Mouse (Mus musculus) liver, embryonic 16.5 days (tissue): ENCODE measurements around the gene Tiam2. TPM values are rescaled to one million over a fixed set of nuclear protein-coding genes. Genes with fewer than 3 reads are reported as not detected.
A peak's percentile ranks its signal among the peaks of the same experiment; 100 is the strongest.

Source experiments
- ATAC-seq: fragments of 200-750 bp; cut with Nextera tagmentation; 2 replicates; pipeline ENCODE4 v1.8.0; 2017; ENCODE audit warnings: low read depth, mild to moderate bottlenecking, moderate number of reproducible peaks, moderate library complexity
- H3K27ac ChIP-seq: fragments of 300-500 bp; sonication (generic); 2 replicates; pipeline ENCODE4 v1.5.1; 2014; ENCODE audit warnings: mild to moderate bottlenecking, low read length
- H3K27me3 ChIP-seq: fragments of 300-500 bp; sonication (generic); 2 replicates; pipeline ENCODE4 v1.6.1; 2014; ENCODE audit warnings: low read depth, low read length, mixed read lengths; ENCODE audit not compliant: control insufficient read depth, insufficient read depth
- H3K36me3 ChIP-seq: fragments of 300-500 bp; sonication (generic); 2 replicates; pipeline ENCODE4 v1.6.1; 2014; ENCODE audit warnings: mild to moderate bottlenecking; ENCODE audit not compliant: control insufficient read depth, insufficient read depth
- H3K4me1 ChIP-seq: fragments of 300-500 bp; sonication (generic); 2 replicates; pipeline ENCODE4 v1.6.1; 2014; ENCODE audit warnings: low read depth, low read length, mixed read lengths; ENCODE audit not compliant: control insufficient read depth
- H3K4me2 ChIP-seq: fragments of 300-500 bp; sonication (generic); 2 replicates; pipeline ENCODE4 v1.6.1; 2014; ENCODE audit warnings: low read depth, low read length, mixed read lengths
- H3K4me3 ChIP-seq: fragments of 300-500 bp; sonication (generic); 2 replicates; pipeline ENCODE4 v1.5.1; 2014; ENCODE audit warnings: low read depth, mild to moderate bottlenecking, low read length
- H3K9ac ChIP-seq: fragments of 300-500 bp; sonication (generic); 2 replicates; pipeline ENCODE4 v1.6.1; 2014; ENCODE audit warnings: low read depth, low read length
- H3K9me3 ChIP-seq: fragments of 300-500 bp; sonication (generic); replicated peaks from 2 replicates; pipeline ENCODE4 v1.6.1; 2016; ENCODE audit warnings: low read length; ENCODE audit not compliant: control insufficient read depth
- WGBS: fragments of 180-500 bp; shearing (Covaris S2); extraction: QIAGEN DNeasy Blood & Tissue Kit; methylation state at CpG from one replicate; pipeline ENCODE4 v1.1.7; 2014; ENCODE audit not compliant: insufficient replicate concordance; 5-methylcytosine and 5-hydroxymethylcytosine counted together
- polyA plus RNA-seq: library from polyadenylated mRNA; unstranded; fragments of >200 nt; fragmentation: Nextera tagmentation; extraction: Ambion mirVana; gene quantifications from 2 replicates; pipeline ENCODE4 v1.2.1, GENCODE M21; 2015

Gene Tiam2
- polyA plus RNA-seq, 1 experiment from 2014 or later, result 0.86 TPM

DNA sequence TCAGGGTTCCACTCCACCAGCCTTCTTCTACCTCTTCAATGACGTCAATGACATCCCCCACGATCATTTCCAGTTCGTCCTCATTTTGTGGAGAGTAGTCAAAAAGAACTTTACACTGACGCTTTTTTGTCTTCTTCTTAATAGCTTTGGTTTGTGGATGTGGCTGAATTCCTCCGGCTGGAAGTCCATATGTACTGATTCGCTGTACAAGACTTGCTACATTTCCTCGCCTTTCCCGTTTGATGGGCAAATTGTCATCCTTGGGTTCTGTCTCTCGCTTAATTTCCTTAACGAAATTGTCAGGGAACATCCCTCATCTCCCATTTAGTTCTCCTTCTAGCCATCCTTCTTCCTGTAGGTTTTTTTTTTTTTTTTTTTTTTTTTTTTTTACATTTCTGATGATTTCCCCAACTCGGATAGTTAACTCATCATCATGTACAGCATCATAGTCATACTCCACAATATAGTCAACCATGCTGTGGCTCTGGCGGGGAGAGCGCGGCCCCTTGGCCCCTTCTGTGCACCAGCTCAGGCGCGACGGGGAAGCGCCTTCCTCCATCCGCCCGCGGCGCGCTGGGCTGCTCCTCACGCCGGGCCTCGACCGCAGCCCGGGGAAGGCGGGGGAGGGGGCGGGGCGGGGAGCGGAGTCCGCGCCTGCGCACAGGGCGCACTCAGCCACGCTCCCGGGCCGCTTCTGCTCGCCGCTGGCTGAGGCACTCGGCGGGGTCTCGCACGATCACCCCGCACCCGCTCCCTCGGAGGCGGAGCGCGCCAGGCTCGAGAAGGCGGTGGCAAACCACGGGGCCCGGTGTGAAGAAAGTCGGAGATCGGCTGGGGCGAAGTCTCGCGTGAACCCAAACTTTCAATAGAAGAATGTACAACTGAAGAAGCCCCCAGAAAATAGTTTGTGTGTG, 12.4 kb upstream of the Tiam2 start:
- ATAC-seq, result peak; percentile 92
- Histone ChIP-seq H3K4me2 (peak overlapping the region; percentile 65), H3K27me3 (no peaks in the 10 kb centered on the region), H3K9ac (peak overlapping the region; percentile 48), H3K9me3 (no peaks in the 10 kb centered on the region), H3K36me3 (no peaks in the 10 kb centered on the region), H3K27ac (no peak overlapping the region), H3K4me3 (peak overlapping the region; percentile 57), H3K4me1 (no peaks in the 10 kb centered on the region)
- 5% methylated on average over 59 of the region's 60 CpGs for WGBS

DNA sequence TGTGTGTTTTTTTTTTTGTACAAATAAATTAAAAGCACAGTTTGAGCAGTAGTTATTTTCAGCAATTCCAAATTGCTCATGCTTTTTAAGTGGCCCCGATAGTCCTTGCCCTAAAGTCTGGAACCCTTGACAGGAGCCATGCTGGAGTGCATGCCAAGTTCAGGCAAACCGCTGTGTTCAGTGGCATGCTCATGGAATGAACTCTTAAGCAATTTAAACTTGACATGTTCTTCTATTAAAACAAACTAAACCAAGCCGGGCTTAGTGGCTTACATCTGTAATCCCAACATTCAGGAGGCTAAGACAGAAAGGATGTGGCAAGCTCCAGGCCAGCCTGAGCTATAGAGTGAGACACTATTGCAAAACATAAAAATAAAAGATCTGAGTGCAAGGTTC, 11.8 kb upstream of the Tiam2 start:
- Histone ChIP-seq H3K36me3 (no peaks in the 10 kb centered on the region), H3K9ac (no peak overlapping the region; the same call in 1 of the 2 replicates), H3K27me3 (no peaks in the 10 kb centered on the region), H3K4me3 (peak overlapping the region; percentile 57), H3K9me3 (no peaks in the 10 kb centered on the region), H3K27ac (no peak overlapping the region), H3K4me1 (no peaks in the 10 kb centered on the region), H3K4me2 (peak overlapping the region; percentile 65)
- 29% methylated on average over 3 of the region's 3 CpGs for WGBS
- no peak for ATAC-seq

DNA sequence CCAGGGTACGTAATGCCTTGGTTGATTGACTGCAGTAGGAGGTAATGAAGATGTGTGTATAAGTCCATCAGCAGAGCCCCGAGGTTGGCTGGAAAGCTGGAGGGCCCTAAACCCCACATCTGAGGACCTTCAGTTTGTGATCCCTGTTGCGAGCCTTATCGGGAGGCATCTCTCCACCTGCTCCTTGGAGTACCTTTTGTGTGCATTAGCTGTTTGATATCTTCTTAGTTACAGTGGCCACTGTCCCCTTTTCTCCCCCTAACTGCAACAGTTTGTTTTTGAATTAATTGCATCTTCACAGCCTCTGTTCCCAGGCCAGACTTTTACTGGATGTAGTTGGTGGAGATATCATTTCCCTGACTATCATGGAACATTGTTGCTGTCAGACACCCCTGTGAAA, 10.8 kb upstream of the Tiam2 start:
- WGBS, result 73% methylated on average over 4 of the region's 4 CpGs
- Histone ChIP-seq H3K4me3 (no peak overlapping the region), H3K9ac (no peak overlapping the region), H3K4me2 (no peak overlapping the region), H3K9me3 (no peaks in the 10 kb centered on the region), H3K36me3 (no peaks in the 10 kb centered on the region), H3K27me3 (no peaks in the 10 kb centered on the region), H3K4me1 (no peaks in the 10 kb centered on the region), H3K27ac (no peak overlapping the region)
- no peak for ATAC-seq

DNA sequence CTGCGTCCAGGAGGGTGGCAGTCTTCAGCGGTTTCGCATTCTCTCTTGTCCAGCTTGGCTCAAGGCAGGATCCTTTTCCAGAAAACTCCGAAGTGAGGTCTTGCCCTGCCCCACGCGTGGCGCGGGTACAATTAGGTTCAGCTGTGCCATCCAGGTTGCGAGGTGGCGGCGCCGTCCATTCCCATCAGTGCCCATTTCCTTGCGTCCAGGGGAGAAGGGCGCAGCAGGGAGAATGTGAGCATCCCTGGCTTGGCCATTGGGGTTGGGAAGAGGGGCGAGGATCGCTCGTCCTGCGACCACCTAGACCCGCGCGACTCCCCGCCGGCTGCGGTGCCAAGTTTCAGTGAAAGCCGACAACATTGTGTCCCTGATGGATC, 518 bp downstream of the Tiam2 start:
- Histone ChIP-seq H3K4me3 (peak overlapping the region; percentile 60), H3K36me3 (no peaks in the 10 kb centered on the region), H3K27ac (no peak overlapping the region), H3K9ac (peak overlapping the region; percentile 20; the same call in 1 of the 2 replicates), H3K4me1 (no peaks in the 10 kb centered on the region; the same call in 1 of the 2 replicates), H3K4me2 (peak overlapping the region; percentile 72), H3K9me3 (no peaks in the 10 kb centered on the region), H3K27me3 (peaks cover 34% of the 10 kb centered on the region)
- no peak for ATAC-seq
- 1% methylated on average over 25 of the region's 25 CpGs for WGBS

DNA sequence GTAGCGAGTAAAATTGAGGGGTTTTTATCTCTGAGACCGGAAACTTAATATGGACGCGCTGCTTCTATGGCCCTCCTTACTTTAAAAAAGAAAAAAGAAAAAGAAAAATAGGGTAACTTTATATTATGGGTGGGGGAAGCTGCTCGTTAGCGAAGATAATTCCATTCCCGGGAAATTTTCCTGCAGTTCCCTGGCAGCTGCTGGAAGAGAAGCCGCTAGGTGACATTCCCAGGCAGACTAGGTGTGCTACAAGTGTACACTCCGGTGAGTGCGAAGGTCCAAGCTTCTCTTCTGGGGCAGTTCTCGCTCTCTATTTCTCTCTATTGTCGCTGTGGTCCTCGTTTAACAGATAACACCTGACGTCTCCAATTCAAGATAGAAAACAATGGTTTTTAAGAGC, 962 bp downstream of the Tiam2 start:
- 6% methylated on average over 14 of the region's 14 CpGs for WGBS
- peak overlapping the region; percentile 60 for H3K4me3 ChIP-seq
- H3K4me2 ChIP-seq, result peak overlapping the region; percentile 72
- no peaks in the 10 kb centered on the region for H3K9me3 ChIP-seq
- peaks cover 34% of the 10 kb centered on the region for H3K27me3 ChIP-seq
- H3K36me3 ChIP-seq, result no peaks in the 10 kb centered on the region
- no peak overlapping the region for H3K9ac ChIP-seq
- H3K27ac ChIP-seq, result no peak overlapping the region
- no peak for ATAC-seq
- H3K4me1 ChIP-seq, result no peaks in the 10 kb centered on the region; the same call in 1 of the 2 replicates

DNA sequence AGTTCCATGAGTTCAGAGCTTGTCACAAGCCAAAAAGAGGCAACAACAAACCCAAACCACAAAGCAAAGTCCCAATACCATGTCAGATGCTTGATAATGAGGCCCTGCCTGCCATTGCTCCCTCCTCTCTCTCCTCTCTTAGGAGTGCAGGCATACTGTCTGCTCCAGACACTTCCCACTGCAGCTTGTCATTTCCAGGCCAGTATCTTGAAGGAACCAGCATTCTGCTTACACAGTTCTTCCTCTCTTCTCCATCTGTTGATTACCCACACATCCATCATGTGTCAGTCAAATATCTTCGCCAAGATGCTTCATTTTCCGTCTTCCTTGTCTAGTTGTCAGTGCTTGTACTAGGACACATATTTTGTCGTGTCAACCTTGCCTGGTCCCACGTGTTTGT, 2.4 kb downstream of the Tiam2 start:
- Histone ChIP-seq H3K27me3 (peaks cover 34% of the 10 kb centered on the region), H3K27ac (no peak overlapping the region), H3K4me3 (no peak overlapping the region), H3K9me3 (no peaks in the 10 kb centered on the region), H3K4me1 (no peaks in the 10 kb centered on the region; the same call in 1 of the 2 replicates), H3K4me2 (no peak overlapping the region), H3K9ac (no peak overlapping the region), H3K36me3 (no peaks in the 10 kb centered on the region)
- 40% methylated on average over 4 of the region's 4 CpGs for WGBS
- ATAC-seq, result no peak

DNA sequence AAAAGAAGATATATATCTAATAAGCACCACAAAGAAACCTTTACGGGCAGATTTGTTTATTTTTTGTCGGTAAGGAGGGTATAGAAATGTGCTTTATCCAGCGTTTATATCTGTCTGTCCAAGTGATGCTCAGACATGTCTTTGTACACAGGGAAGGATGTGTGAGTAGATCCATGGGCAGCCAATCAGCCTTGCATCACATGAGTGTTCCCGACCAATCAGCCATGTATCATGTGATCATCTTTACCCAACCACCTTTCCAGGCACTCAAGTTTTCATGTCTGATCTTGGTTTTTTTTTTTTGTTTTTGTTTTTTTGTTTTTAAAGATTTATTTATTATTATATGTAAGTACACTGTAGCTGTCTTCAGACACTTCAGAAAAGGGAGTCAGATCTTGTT, 3.1 kb downstream of the Tiam2 start:
- 65% methylated on average over 4 of the region's 4 CpGs for WGBS
- Histone ChIP-seq H3K4me3 (no peak overlapping the region), H3K27me3 (peaks cover 34% of the 10 kb centered on the region), H3K36me3 (no peaks in the 10 kb centered on the region), H3K9me3 (no peaks in the 10 kb centered on the region), H3K9ac (no peak overlapping the region), H3K27ac (no peak overlapping the region), H3K4me2 (no peak overlapping the region), H3K4me1 (no peaks in the 10 kb centered on the region; the same call in 1 of the 2 replicates)
- ATAC-seq, result no peak

DNA sequence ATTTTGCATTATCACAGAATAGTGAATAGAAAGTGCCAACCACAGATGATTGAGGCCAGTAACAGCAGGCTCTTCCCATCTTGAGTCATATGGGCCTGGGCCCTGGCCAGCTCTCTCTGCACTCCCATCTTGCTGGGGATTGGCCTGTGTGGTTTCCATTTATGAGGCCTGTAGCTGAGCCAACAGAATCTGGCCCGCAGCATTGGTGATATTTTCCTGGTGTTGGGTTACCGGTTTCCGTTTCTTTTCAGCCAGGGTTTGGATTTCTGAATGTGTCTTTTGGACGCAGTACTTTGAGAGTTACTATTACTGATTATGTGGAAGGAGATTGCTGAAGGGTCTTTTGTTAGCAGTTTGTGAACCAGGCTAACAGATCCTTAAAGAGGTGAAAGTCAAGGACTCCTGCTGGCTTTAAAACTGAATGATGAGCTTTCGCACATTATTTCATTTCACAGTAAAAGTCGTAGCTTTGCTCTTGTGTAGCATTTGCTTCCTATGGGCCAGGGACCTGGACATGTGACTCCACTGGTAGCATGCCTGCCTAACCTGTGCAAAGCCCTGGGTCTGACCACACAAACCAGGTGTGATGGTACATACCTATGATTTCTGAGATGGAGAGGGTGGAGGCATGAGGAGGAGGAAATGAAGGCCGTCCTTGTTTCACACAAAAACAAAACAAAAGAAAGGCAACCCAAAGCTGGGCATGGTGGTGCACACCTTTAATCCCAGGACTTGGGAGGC, 5.5 kb downstream of the Tiam2 start:
- Histone ChIP-seq H3K4me1 (no peaks in the 10 kb centered on the region; the same call in 1 of the 2 replicates), H3K4me3 (no peak overlapping the region), H3K9me3 (no peaks in the 10 kb centered on the region), H3K9ac (no peak overlapping the region), H3K27me3 (peaks cover 19% of the 10 kb centered on the region), H3K36me3 (no peaks in the 10 kb centered on the region), H3K27ac (no peak overlapping the region), H3K4me2 (no peak overlapping the region)
- no peak for ATAC-seq
- WGBS, result 67% methylated on average over 7 of the region's 7 CpGs
